22 mouse cellular contexts compared by ENCODE assay signal in the genomic region with DNA sequence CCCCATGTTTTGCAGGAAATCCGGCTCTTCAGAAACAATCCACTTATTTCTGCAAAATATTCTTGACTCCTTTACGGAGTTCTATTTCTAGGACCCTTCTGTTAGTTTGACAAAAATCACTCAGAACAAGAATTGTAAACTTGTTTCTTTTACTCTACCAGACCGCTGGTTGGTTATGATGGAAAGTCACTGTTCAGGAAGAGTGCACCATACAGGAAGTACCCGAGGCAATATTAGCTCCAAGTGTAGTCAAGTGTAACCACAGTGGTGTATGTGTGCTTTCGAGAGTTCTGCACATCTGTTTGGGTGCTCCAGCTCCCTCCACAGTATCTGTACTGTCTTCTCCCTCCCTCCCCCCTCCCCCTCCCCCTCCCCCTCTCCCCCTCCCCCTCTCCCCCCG. TPM values are rescaled to one million over a fixed set of nuclear protein-coding genes. Genes with fewer than 3 reads are reported as not detected.
DNase-seq lines count a peak whose midpoint lies in the region; ATAC-seq lines count a peak whose summit lies in the region.
"Had no signal": no experiment of that assay in that cellular context is flagged by ENCODE, and none has a peak within 500 bp of the region (broad histone marks: within the 10 kb centered on the region; RNA-seq: fewer than 3 reads in every experiment).

No protein-coding gene starts in this region.

- peak; percentile 50 for ATAC-seq in activated CD4-positive, CD25-positive, alpha-beta regulatory T cell, adult 4 months
- peak; percentile 57 for ATAC-seq in inflammation-experienced regulatory T-cells, adult 6 months
- ATAC-seq in monocyte, adult 5-6 weeks (replicated peaks; ENCODE audit: insufficient number of reproducible peaks, low FRiP score, low TSS enrichment, poor library complexity, severe bottlenecking), result no peak
- ATAC-seq: forebrain, embryonic 16.5 days; hindbrain, postnatal 0 days; liver, embryonic 12.5 days; liver, postnatal 0 days had no signal

- peak; percentile 38 for DNase-seq in 416B (ENCODE audit: low read depth)
- peak; percentile 28 for DNase-seq in CD4-positive helper T cell, adult 2 months (ENCODE audit: low read depth, low spot score)
- DNase-seq in kidney, adult 18-20 months, result no peak
- DNase-seq in retina, postnatal 1 day, result no peak
- no peak for DNase-seq in neural tube, embryonic 10.5 days (ENCODE audit: extremely low spot score, low spot score)
- DNase-seq: adrenal gland, adult 8-10 months; cerebellum, adult 8-10 months; cerebellum, postnatal 36 days; kidney, adult 8-10 months; kidney, postnatal 4 days; left cerebral cortex, postnatal 4 days; liver, postnatal 0 days; lung, postnatal 4 days; midbrain, embryonic 14.5 days; right cerebral cortex, postnatal 14 days; thymus, adult 18-20 months had no signal

RNA-seq across cellular contexts. Expression of a gene that starts 5.1 kb away (rescaled TPM):
- 10 to 100 TPM; 22.2 to 32.4 TPM for polyA plus RNA-seq in activated CD4-positive, CD25-positive, alpha-beta regulatory T cell, adult 4 months (2017; shearing (Covaris generic))
- polyA plus RNA-seq in inflammation-experienced regulatory T-cells, adult 6 months (2017; shearing (Covaris generic)), result 10 to 100 TPM; 30.8 to 34.3 (median 33.4) TPM
- total RNA-seq in monocyte, adult 5-6 weeks (2017), result 32.6 to 35.1 TPM (median 33.5 TPM) in 3 replicates

Comparison
In these comparisons a context has a peak if more than half of its experiments do, and no peak if none do; other contexts are left out.
1. DNase-seq: peak in 416B (single experiment) and CD4-positive helper T cell, adult 2 months (single experiment); none in kidney, adult 18-20 months (single experiment), retina, postnatal 1 day (single experiment) and neural tube, embryonic 10.5 days (single experiment).